Mouse (Mus musculus): ENCODE results near the gene Cd320. TPM values are rescaled to one million over a fixed set of nuclear protein-coding genes. Genes with fewer than 3 reads are reported as not detected.
"Not testable (repeated sequence)": the region's sequence is repeated elsewhere in the genome, so short reads cannot be mapped to it uniquely, and the experiment has no call there.

Cd320 gene
- polyA plus RNA-seq, 1 experiment from 2014 or later: 14.4 TPM

DNA sequence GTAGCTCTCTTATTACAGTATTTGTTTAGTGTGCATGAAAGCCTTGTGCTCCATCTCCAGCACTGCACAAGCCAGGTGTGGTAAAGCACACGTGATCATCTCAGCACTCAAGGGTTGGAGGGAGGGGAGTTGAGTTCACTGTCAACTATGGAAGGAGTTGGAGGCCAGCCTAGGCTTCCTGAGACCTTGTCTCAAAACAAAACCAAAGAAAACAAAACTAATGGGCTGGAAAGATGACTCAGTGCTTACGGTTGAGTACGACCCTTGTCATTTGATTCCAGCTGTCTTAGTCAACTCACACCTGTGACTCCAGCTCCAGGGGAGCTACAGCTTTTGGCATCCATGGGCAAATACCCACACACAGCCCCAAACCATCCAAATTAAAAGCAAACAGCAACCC is 30.4 kb upstream of the Cd320 start:
- peaks cover 41% of the 10 kb centered on the region for H3K27me3 ChIP-seq
- H3K36me3 ChIP-seq (replicated peaks): no peaks in the 10 kb centered on the region
- WGBS (ENCODE audit: insufficient replicate concordance): 30% methylated on average over 3 of the region's 3 CpGs
- H3K4me2 ChIP-seq: no peak overlapping the region
- peaks cover 34% of the 10 kb centered on the region for H3K4me1 ChIP-seq (replicated peaks)
- no peak for ATAC-seq (ENCODE audit: insufficient read depth)
- no peak overlapping the region for H3K9ac ChIP-seq
- H3K9me3 ChIP-seq (replicated peaks): no peaks in the 10 kb centered on the region
- H3K27ac ChIP-seq (replicated peaks): no peak overlapping the region
- H3K4me3 ChIP-seq (replicated peaks): no peak overlapping the region

DNA sequence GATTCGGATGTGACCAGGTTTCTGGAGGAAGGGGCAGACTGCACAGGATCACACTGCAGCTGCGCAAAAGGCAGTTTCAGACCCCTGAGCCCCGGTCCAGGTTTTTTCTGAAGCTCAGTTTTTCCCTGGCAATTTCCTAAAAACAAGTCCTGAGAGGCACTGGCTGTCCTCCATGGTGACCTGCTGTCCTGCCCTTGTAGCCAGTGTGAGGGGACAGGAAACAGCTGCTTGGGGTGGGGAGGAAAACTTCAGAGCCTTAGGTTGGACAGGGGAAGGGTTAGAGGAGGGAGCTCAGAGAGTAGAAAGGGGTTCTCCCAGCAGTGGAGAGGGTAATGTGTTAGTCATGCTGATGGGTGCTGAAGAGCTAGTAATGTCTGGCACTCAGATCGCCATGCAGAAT is 29.9 kb upstream of the Cd320 start:
- ATAC-seq (ENCODE audit: insufficient read depth): no peak
- Histone ChIP-seq H3K36me3 (replicated peaks) (no peaks in the 10 kb centered on the region), H3K27ac (replicated peaks) (no peak overlapping the region), H3K4me2 (no peak overlapping the region), H3K9me3 (replicated peaks) (no peaks in the 10 kb centered on the region), H3K27me3 (peaks cover 41% of the 10 kb centered on the region), H3K4me3 (replicated peaks) (no peak overlapping the region), H3K9ac (no peak overlapping the region), H3K4me1 (replicated peaks) (peaks cover 39% of the 10 kb centered on the region)
- WGBS (ENCODE audit: insufficient replicate concordance): 41% methylated on average over 4 of the region's 4 CpGs

DNA sequence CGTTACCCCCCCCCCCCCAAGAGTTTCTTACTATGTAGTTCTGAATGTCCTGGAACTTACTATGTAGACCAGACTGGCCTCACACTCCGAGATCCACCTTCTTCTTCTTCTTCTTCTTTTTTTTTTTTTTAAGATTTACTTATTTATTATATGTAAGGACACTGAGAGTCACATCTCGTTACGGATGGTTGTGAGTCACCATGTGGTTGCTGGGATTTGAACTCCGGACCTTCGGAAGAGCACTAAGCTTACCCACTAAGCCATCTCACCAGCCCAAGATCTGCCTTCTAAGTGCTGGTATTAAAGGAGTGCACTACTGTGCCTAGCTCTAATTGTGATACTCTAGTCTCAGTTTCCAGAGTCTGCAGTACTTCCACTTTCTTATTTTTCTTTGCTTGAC is 27.5 kb upstream of the Cd320 start:
- H3K9me3 ChIP-seq (replicated peaks): no peaks in the 10 kb centered on the region
- no peak for ATAC-seq (ENCODE audit: insufficient read depth)
- H3K27me3 ChIP-seq: peaks cover 40% of the 10 kb centered on the region
- no peak overlapping the region for H3K9ac ChIP-seq
- no peak overlapping the region for H3K27ac ChIP-seq (replicated peaks)
- no peak overlapping the region for H3K4me3 ChIP-seq (replicated peaks)
- H3K4me2 ChIP-seq: no peak overlapping the region
- H3K4me1 ChIP-seq (replicated peaks): peaks cover 51% of the 10 kb centered on the region
- WGBS (ENCODE audit: insufficient replicate concordance): 71% methylated on average over 6 of the region's 6 CpGs
- H3K36me3 ChIP-seq (replicated peaks): peaks cover 18% of the 10 kb centered on the region

DNA sequence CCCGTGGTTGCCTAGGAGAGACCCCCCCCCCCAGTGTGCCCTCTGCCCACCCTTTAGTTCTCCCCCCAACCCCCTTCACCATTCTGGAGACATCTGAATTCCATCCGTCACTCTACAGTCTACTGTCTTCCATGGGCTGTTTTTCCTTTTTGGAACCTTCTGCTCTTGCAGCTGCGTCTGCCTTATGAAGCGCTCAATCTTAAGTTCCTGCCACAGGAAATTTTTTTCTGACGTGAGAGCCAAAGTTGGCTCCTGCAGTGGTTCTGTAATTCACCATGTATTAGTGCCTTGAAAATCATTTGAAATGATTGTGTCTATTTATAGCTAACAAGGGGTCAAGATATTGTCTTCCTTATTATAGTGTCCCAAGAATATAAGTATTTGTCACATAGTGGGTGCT is 26.3 kb upstream of the Cd320 start:
- Histone ChIP-seq H3K4me2 (peak overlapping the region; percentile 97), H3K4me3 (replicated peaks) (peak overlapping the region; percentile 72), H3K27ac (replicated peaks) (no peak overlapping the region), H3K27me3 (peaks cover 28% of the 10 kb centered on the region), H3K9ac (peak overlapping the region; percentile 82), H3K9me3 (replicated peaks) (no peaks in the 10 kb centered on the region), H3K36me3 (replicated peaks) (peaks cover 31% of the 10 kb centered on the region), H3K4me1 (replicated peaks) (peaks cover 43% of the 10 kb centered on the region)
- no peak for ATAC-seq (ENCODE audit: insufficient read depth)
- WGBS (ENCODE audit: insufficient replicate concordance): 57% methylated on average over 5 of the region's 5 CpGs

DNA sequence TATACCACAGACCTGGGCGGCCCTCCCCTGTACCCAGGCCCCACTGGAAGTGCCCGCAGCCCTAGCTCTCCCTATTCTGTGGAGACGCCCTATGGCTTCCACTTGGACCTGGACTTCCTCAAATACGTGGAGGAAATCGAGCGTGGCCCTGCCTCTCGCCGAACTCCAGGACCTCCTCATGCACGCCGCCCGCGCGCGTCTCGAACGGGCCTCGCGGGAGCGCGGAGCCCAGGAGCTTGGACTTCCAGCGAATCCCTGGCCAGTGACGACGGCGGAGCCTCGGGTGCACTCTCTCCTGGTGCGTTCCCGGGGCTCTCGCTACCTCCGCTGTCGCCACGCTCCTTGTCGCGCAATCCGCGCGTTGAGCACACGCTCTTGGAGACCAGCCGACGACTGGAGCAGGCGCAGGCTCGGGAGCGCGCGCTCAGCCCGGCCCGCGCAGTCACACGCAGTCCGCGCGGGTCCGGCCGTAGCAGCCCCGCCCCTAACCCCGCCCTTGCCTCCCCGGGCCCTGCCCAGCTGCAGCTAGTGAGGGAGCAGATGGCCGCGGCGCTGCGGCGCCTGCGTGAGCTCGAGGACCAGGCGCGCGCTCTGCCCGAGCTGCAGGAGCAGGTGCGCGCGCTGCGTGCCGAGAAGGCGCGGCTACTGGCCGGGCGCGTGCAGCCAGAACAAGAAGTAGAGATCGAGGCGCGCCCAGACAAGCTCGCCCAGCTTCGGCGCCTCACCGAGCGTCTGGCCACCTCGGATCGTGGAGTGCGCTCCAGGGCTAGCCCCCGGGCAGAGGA is 25.5 kb upstream of the Cd320 start:
- Histone ChIP-seq H3K27ac (replicated peaks) (peak overlapping the region; percentile 80), H3K4me3 (replicated peaks) (peak overlapping the region; percentile 72), H3K4me1 (replicated peaks) (peaks cover 50% of the 10 kb centered on the region), H3K36me3 (replicated peaks) (peaks cover 38% of the 10 kb centered on the region), H3K4me2 (peak overlapping the region; percentile 97), H3K27me3 (peaks cover 21% of the 10 kb centered on the region), H3K9ac (peak overlapping the region; percentile 82), H3K9me3 (replicated peaks) (no peaks in the 10 kb centered on the region)
- ATAC-seq (ENCODE audit: insufficient read depth): peak; percentile 97
- WGBS (ENCODE audit: insufficient replicate concordance): under 1% methylated on average over 89 of the region's 89 CpGs

DNA sequence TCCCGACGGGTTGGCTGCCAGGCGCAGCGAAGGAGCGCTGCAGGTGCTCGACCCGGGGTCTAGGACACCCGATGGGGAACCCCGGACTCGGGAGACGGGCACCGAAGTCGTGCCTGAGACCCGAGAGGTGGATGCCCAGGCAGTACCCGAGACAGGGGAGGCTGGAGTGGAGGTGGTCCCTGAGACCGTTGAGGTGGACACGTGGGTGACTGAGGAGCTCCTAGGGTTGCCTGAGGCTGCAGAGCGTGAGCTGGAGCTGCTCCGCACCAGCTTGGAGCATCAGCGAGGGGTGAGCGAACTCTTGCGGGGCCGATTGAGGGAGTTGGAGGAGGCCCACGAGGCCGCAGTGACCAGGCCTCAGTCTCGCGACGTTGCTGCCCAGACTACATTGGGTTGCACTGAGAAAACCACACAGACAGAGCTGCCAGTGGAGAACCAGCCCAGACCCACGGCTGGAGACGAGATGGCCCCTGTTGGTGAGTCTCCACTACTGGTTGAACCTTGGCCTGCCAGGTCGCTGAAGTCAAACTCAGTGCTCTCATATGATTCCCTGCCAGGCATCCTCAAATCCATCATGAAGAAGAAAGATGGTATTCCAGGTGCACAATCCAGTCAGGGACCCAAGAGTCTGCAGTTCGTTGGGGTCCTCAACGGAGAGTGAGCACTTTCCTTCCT is 24.8 kb upstream of the Cd320 start:
- 24% methylated on average over 33 of the region's 33 CpGs for WGBS (ENCODE audit: insufficient replicate concordance)
- ATAC-seq (ENCODE audit: insufficient read depth): peak; percentile 14; the same call in 1 of the 2 replicates
- H3K9me3 ChIP-seq (replicated peaks): no peaks in the 10 kb centered on the region
- H3K4me3 ChIP-seq (replicated peaks): peak overlapping the region; percentile 72
- peak overlapping the region; percentile 97 for H3K4me2 ChIP-seq
- peak overlapping the region; percentile 82 for H3K9ac ChIP-seq
- H3K27ac ChIP-seq (replicated peaks): peak overlapping the region; percentile 80
- peaks cover 57% of the 10 kb centered on the region for H3K4me1 ChIP-seq (replicated peaks)
- peaks cover 14% of the 10 kb centered on the region for H3K27me3 ChIP-seq
- H3K36me3 ChIP-seq (replicated peaks): peaks cover 46% of the 10 kb centered on the region

DNA sequence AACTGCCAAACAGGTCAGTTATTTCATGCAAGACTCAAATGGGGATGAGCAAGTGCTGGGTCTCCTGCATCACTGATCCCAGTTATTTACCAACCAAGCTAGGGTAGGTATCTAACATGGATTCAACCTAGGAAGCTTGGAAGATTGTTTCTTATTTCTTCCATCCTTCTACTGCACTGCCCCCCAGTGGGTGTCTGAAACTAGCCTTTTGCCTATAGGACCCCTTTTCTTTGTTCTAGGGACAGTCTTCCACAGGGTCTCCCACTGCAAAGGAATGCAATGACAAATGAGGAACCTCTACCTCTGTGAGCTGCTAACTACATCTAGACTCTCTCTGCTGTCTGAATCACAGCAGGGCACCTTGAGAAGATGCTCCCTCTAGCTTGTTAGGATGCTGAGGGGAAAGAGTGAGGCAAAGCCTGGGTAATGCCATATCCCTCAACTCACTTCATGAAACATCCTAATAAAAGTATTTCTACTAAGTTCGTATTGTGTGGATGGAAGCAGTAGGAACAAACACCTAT is 20.4 kb upstream of the Cd320 start:
- H3K4me3 ChIP-seq (replicated peaks): no peak overlapping the region
- WGBS (ENCODE audit: insufficient replicate concordance): 68% methylated on average over 1 of the region's 1 CpGs
- no peaks in the 10 kb centered on the region for H3K9me3 ChIP-seq (replicated peaks)
- H3K4me1 ChIP-seq (replicated peaks): peaks cover 62% of the 10 kb centered on the region
- peak overlapping the region; percentile 68 for H3K4me2 ChIP-seq
- no peak overlapping the region for H3K27ac ChIP-seq (replicated peaks)
- no peak for ATAC-seq (ENCODE audit: insufficient read depth)
- no peaks in the 10 kb centered on the region for H3K27me3 ChIP-seq
- peaks cover 48% of the 10 kb centered on the region for H3K36me3 ChIP-seq (replicated peaks)
- no peak overlapping the region for H3K9ac ChIP-seq

DNA sequence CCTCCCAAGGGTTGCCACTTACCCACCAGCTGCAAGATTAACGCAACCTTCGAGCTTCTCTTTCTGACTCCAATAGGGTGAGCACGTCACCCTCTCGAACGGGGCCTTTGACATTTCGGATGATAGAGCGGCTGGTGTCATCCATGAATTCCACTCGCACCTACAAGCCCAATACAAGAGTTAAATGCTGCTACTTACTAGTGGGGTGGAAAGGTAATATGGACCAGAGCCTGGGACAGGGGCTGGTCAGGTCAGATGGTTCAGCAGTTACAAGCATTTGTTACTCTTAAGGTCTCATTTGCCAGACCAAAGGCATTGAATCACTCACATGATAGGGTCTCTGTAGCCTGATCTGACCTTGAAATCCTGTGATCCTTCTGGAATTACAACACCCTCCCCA is 19.7 kb upstream of the Cd320 start:
- H3K4me3 ChIP-seq (replicated peaks): peak overlapping the region; percentile 66
- ATAC-seq (ENCODE audit: insufficient read depth); H3K27me3 ChIP-seq; H3K9me3 ChIP-seq (replicated peaks): not testable (repeated sequence)
- H3K4me1 ChIP-seq (replicated peaks): peaks cover 62% of the 10 kb centered on the region
- H3K4me2 ChIP-seq: peak overlapping the region; percentile 68
- peaks cover 52% of the 10 kb centered on the region for H3K36me3 ChIP-seq (replicated peaks)
- peak overlapping the region; percentile 51 for H3K9ac ChIP-seq
- 60% methylated on average over 8 of the region's 8 CpGs for WGBS (ENCODE audit: insufficient replicate concordance)
- 0 out of 2 replicates have a peak overlapping the region, but pooled peaks have one; percentile 35 for H3K27ac ChIP-seq (replicated peaks)

DNA sequence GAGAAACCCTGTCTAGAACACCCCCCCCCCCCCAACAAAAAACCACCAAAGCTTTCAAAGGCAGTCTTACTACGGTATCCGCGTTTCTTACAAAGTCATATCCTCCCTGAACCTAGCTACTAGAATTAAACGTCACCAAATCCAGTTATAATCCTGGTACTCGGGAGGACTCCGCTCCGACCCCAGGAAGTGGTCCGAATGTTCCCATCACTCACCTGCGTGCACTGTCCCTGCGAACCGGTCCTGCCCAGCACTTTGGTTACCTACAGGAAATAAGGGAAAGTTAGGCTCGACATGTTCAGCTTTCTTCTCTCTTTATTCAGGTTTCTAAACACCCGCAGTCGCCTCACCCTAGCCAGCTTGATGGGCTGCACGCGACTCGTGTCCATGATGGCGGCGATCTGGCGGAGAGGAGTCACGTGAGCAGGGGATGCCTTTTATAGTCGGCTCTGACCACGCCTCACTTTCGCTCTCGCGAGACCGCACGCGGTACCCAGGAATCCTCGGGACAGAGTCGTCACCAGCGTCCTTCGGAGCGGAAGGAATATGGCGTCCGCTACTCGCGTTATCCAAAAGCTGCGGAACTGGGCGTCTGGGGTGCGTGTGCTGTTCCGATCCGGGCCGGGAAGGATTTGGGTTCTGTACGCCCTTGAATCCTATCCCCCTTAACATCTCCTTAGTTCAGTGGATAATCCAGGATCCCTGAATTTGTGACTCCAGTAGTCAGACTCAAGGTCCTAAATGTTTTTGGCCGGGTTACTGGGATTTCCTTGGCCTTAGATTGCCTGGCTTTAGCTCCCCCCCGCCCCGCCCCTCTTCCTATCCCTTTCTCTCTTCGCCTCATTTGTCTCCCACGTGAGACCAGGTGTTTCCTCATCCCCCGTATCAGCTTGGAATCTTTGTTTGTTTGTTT is 18.6 kb upstream of the Cd320 start, which contains the start of the genes Rps28 and Ndufa7:
Gene Rps28 (minus strand): TSS at position 479 of the 913 bp plus-strand sequence.
Gene Ndufa7 (plus strand): TSS at position 489 of the 913 bp plus-strand sequence.
- peak within 1 kb of the TSS; percentile 76 for H3K27ac ChIP-seq (replicated peaks)
- peaks cover 54% of the 10 kb centered on the region for H3K36me3 ChIP-seq (replicated peaks)
- no peaks in the 10 kb centered on the region for H3K9me3 ChIP-seq (replicated peaks)
- ATAC-seq (ENCODE audit: insufficient read depth): peak; percentile 87
- H3K9ac ChIP-seq: peak within 1 kb of the TSS; percentile 64
- H3K4me3 ChIP-seq (replicated peaks): peak within 1 kb of the TSS; percentile 66
- WGBS (ENCODE audit: insufficient replicate concordance): under 1% methylated on average over 51 of the region's 51 CpGs
- peaks cover 55% of the 10 kb centered on the region for H3K4me1 ChIP-seq (replicated peaks)
- peak within 1 kb of the TSS; percentile 68 for H3K4me2 ChIP-seq
- no peaks in the 10 kb centered on the region for H3K27me3 ChIP-seq

DNA sequence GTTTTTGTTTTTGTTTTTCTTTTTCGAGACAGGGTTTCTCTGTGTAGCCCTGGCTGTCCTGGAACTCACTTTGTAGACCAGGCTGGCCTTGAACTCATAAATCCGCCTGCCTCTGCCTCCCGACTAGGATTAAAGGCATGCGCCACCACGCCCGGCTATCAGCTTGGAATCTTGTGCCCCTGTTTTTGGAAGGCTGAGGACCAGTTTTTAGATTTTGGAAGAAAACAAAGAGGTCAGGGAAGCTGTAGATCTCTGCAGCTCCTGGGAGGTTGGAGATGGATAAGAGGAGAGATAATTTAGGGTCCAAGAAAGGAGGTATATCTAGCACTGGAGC is 17.9 kb upstream of the Cd320 start:
- not testable (repeated sequence) for H3K27me3 ChIP-seq; ATAC-seq (ENCODE audit: insufficient read depth); H3K9me3 ChIP-seq (replicated peaks)
- H3K4me2 ChIP-seq: peak overlapping the region; percentile 68
- H3K4me1 ChIP-seq (replicated peaks): peaks cover 50% of the 10 kb centered on the region
- H3K36me3 ChIP-seq (replicated peaks): peaks cover 54% of the 10 kb centered on the region
- 3% methylated on average over 6 of the region's 6 CpGs for WGBS (ENCODE audit: insufficient replicate concordance)
- H3K27ac ChIP-seq (replicated peaks): peak overlapping the region; percentile 76
- H3K9ac ChIP-seq: peak overlapping the region; percentile 64
- peak overlapping the region; percentile 66 for H3K4me3 ChIP-seq (replicated peaks)
